Mouse (Mus musculus) ES-E14 (cell line): ENCODE measurements around the gene Ptprr. TPM values are rescaled to one million over a fixed set of nuclear protein-coding genes. Genes with fewer than 3 reads are reported as not detected.
A peak's percentile ranks its signal among the peaks of the same experiment; 100 is the strongest.

ENCODE experiments used
- DNase-seq: peaks from one replicate; pipeline ENCODE4 v3.0.0-alpha.2; 2013; ENCODE audit warnings: low read depth, low spot score
- H3K27ac ChIP-seq: 2 replicates; pipeline ENCODE4 v1.5.1; 2012; ENCODE audit warnings: low read depth, mild to moderate bottlenecking, low read length, moderate library complexity, mixed read lengths; ENCODE audit not compliant: poor library complexity, insufficient read depth, severe bottlenecking
- H3K36me3 ChIP-seq: 2 replicates; pipeline ENCODE4 v1.6.1; 2012; ENCODE audit warnings: mild to moderate bottlenecking, low read length, moderate library complexity, mixed read lengths; ENCODE audit not compliant: control insufficient read depth, poor library complexity, insufficient read depth, severe bottlenecking
- H3K4me1 ChIP-seq, 2 experiments: fragments of 150-350 bp in 1 of 2; sonication (generic) in 1 of 2; 2 replicates each; pipeline ENCODE4 v1.6.1; 2012; ENCODE audit warnings: low read length in 2 of 2, mild to moderate bottlenecking in 1 of 2, mixed read lengths in 1 of 2; ENCODE audit not compliant: control insufficient read depth in 2 of 2, insufficient read depth in 2 of 2, poor library complexity in 1 of 2
- H3K4me3 ChIP-seq, 2 experiments: fragments of 150-350 bp in 1 of 2; sonication (generic) in 1 of 2; 2 replicates each; pipeline ENCODE4 v1.5.1; 2012; ENCODE audit warnings: low read length in 2 of 2, low read depth in 1 of 2, mild to moderate bottlenecking in 1 of 2, mixed read lengths in 1 of 2; ENCODE audit not compliant: insufficient read depth in 1 of 2, poor library complexity in 1 of 2, severe bottlenecking in 1 of 2
- H3K9ac ChIP-seq: 2 replicates; pipeline ENCODE4 v1.6.1; 2012; ENCODE audit warnings: low read depth, mild to moderate bottlenecking, low read length, mixed read lengths; ENCODE audit not compliant: poor library complexity, insufficient read depth, severe bottlenecking
- H3K9me3 ChIP-seq: fragments of 150-350 bp; sonication (generic); 2 replicates; pipeline ENCODE4 v1.6.1; 2012; ENCODE audit warnings: low read depth, mild to moderate bottlenecking, low read length; ENCODE audit not compliant: control insufficient read depth, insufficient read depth
- CHD2 ChIP-seq: IDR thresholded peaks from 2 replicates; pipeline ENCODE4 v1.6.1; 2014; ENCODE audit warnings: mild to moderate bottlenecking, low read depth, low read length, inconsistent platforms
- HCFC1 ChIP-seq: IDR thresholded peaks from 2 replicates; pipeline ENCODE4 v1.6.1; 2012; ENCODE audit warnings: low read length, inconsistent platforms, borderline replicate concordance; ENCODE audit not compliant: insufficient read depth
- MAFK ChIP-seq: IDR thresholded peaks from 2 replicates; pipeline ENCODE4 v1.6.1; 2014; ENCODE audit warnings: mild to moderate bottlenecking, low read depth, low read length, inconsistent platforms; ENCODE audit not compliant: insufficient read depth
- ZC3H11A ChIP-seq: IDR thresholded peaks from 2 replicates; pipeline ENCODE4 v1.6.1; 2012; ENCODE audit warnings: low read depth, mild to moderate bottlenecking, inconsistent platforms, low read length, borderline replicate concordance
- ZNF384 ChIP-seq: IDR thresholded peaks from 2 replicates; pipeline ENCODE4 v1.6.1; 2012; ENCODE audit warnings: low read depth, low read length, inconsistent platforms
- in situ Hi-C, 2 experiments: fragments of 600-800 bp; cut with MboI; formaldehyde crosslinking; loops; one replicate each; pipeline ENCODE4 v1.15.1; 2025; ENCODE audit warnings: low sequenced_read_pairs in 2 of 2, inconsistent platforms in 1 of 2; ENCODE audit not compliant: unreplicated experiment in 2 of 2
- total RNA-seq: library from RNA; depleted of rRNA; stranded (reverse); fragments of 300-350 nt; gene quantifications from 2 replicates; pipeline ENCODE4 v1.2.3, GENCODE M21; 2012

Ptprr gene
- total RNA-seq, 1 experiment: 0.13 TPM

GRCm38 (mm10) chr10:116038150-116038549 is 20.1 kb downstream of the Ptprr start:
- Histone ChIP-seq H3K27ac (no peak overlapping the region), H3K9me3 (no peaks in the 10 kb centered on the region), H3K9ac (no peak overlapping the region), H3K4me3 (no peak overlapping the region), H3K36me3 (no peaks in the 10 kb centered on the region), H3K4me1 (no peaks in the 10 kb centered on the region)
- in situ Hi-C loops: no loop called here
- TF ChIP-seq ZC3H11A: no peak
- no peak for TF ChIP-seq ZNF384
- no peak for TF ChIP-seq MAFK
- no peak for TF ChIP-seq HCFC1
- no peak for TF ChIP-seq CHD2
- DNase-seq: no peak

- Histone ChIP-seq H3K9ac (no peak overlapping the region), H3K4me3 (no peak overlapping the region), H3K4me1 (no peaks in the 10 kb centered on the region; a peak in 1 of 4 replicates), H3K27ac (no peak overlapping the region), H3K9me3 (no peaks in the 10 kb centered on the region), H3K36me3 (no peaks in the 10 kb centered on the region)
- no peak for TF ChIP-seq MAFK
- no peak for TF ChIP-seq CHD2
- no peak for TF ChIP-seq HCFC1
- TF ChIP-seq ZC3H11A: no peak
- TF ChIP-seq ZNF384: no peak
- DNase-seq: no peak
- in situ Hi-C loops: no loop called here
These were observed 57.9 kb downstream of the Ptprr start for GRCm38 (mm10) chr10:116075954-116076353.

GRCm38 (mm10) chr10:116078636-116079035 is 60.6 kb downstream of the Ptprr start:
- Histone ChIP-seq H3K9me3 (no peaks in the 10 kb centered on the region), H3K9ac (no peak overlapping the region), H3K27ac (no peak overlapping the region), H3K4me3 (no peak overlapping the region), H3K36me3 (no peaks in the 10 kb centered on the region), H3K4me1 (no peaks in the 10 kb centered on the region; a peak in 1 of 4 replicates)
- in situ Hi-C loops: no loop called here
- no peak for DNase-seq
- TF ChIP-seq ZC3H11A (no peak), MAFK (no peak), ZNF384 (no peak), CHD2 (no peak), HCFC1 (no peak)

GRCm38 (mm10) chr10:116079396-116079795 is 61.4 kb downstream of the Ptprr start:
- no peak overlapping the region for H3K4me3 ChIP-seq
- H3K4me1 ChIP-seq: no peaks in the 10 kb centered on the region; a peak in 1 of 4 replicates
- H3K27ac ChIP-seq: no peak overlapping the region
- no peak overlapping the region for H3K9ac ChIP-seq
- H3K36me3 ChIP-seq: no peaks in the 10 kb centered on the region
- TF ChIP-seq ZNF384: no peak
- TF ChIP-seq HCFC1: no peak
- no peak for TF ChIP-seq ZC3H11A
- TF ChIP-seq CHD2: no peak
- no peak for TF ChIP-seq MAFK
- in situ Hi-C loops: no loop called here
- H3K9me3 ChIP-seq: no peaks in the 10 kb centered on the region
- peak; percentile 12 for DNase-seq

GRCm38 (mm10) chr10:116080841-116081240 is 62.8 kb downstream of the Ptprr start:
- TF ChIP-seq HCFC1 (no peak), MAFK (no peak), ZC3H11A (no peak), CHD2 (no peak), ZNF384 (no peak)
- Histone ChIP-seq H3K4me3 (no peak overlapping the region), H3K4me1 (no peaks in the 10 kb centered on the region; a peak in 1 of 4 replicates), H3K27ac (no peak overlapping the region), H3K36me3 (no peaks in the 10 kb centered on the region), H3K9ac (no peak overlapping the region), H3K9me3 (no peaks in the 10 kb centered on the region)
- in situ Hi-C loops: no loop called here
- DNase-seq: no peak
